Mouse (Mus musculus) hindbrain, embryonic 13.5 days (tissue): Measurements from ENCODE around the gene Gins3. TPM values are rescaled to one million over a fixed set of nuclear protein-coding genes. Genes with fewer than 3 reads are reported as not detected.
A peak's percentile ranks its signal among the peaks of the same experiment; 100 is the strongest.

Experiments used
- ATAC-seq: fragments of 200-750 bp; cut with Nextera tagmentation; 2 replicates; pipeline ENCODE4 v1.8.0; 2017; ENCODE audit warnings: moderate TSS enrichment; ENCODE audit not compliant: low FRiP score
- H3K27ac ChIP-seq: fragments of 300-500 bp; sonication (generic); 2 replicates; pipeline ENCODE4 v1.5.1; 2015; ENCODE audit warnings: inconsistent platforms, mild to moderate bottlenecking, moderate library complexity
- H3K27me3 ChIP-seq: fragments of 300-500 bp; sonication (generic); 2 replicates; pipeline ENCODE4 v1.6.1; 2015; ENCODE audit warnings: mild to moderate bottlenecking, inconsistent platforms
- H3K36me3 ChIP-seq: fragments of 300-500 bp; sonication (generic); 2 replicates; pipeline ENCODE4 v1.6.1; 2015; ENCODE audit warnings: mild to moderate bottlenecking, inconsistent platforms
- H3K4me1 ChIP-seq: fragments of 300-500 bp; sonication (generic); replicated peaks from 2 replicates; pipeline ENCODE4 v1.6.1; 2015; ENCODE audit warnings: inconsistent platforms
- H3K4me2 ChIP-seq: fragments of 300-500 bp; sonication (generic); 2 replicates; pipeline ENCODE4 v1.6.1; 2015; ENCODE audit warnings: inconsistent platforms, mild to moderate bottlenecking, moderate library complexity
- H3K4me3 ChIP-seq: fragments of 300-500 bp; sonication (generic); 2 replicates; pipeline ENCODE4 v1.5.1; 2015; ENCODE audit warnings: mild to moderate bottlenecking, inconsistent platforms
- H3K9ac ChIP-seq: fragments of 300-500 bp; sonication (generic); 2 replicates; pipeline ENCODE4 v1.6.1; 2015; ENCODE audit warnings: mild to moderate bottlenecking, inconsistent platforms
- H3K9me3 ChIP-seq: fragments of 300-500 bp; sonication (generic); 2 replicates; pipeline ENCODE4 v1.6.1; 2016; ENCODE audit warnings: inconsistent platforms
- WGBS: fragments of 180-500 bp; shearing (Covaris S2); methylation state at CpG from one replicate; pipeline ENCODE4 v1.1.7; 2015; 5-methylcytosine and 5-hydroxymethylcytosine counted together
- polyA plus RNA-seq: library from polyadenylated mRNA; unstranded; fragments of >200 nt; fragmentation: Nextera tagmentation; extraction: Ambion mirVana; gene quantifications from 2 replicates; pipeline ENCODE4 v1.2.1, GENCODE M21; 2015

Gene Gins3
- polyA plus RNA-seq, 1 experiment from 2014 or later, result 8.2 TPM

GRCm38 (mm10) chr8:95676631-95677030 lies 43.4 kb downstream of the Gins3 start, which contains the start of gene Ndrg4:
Ndrg4 (plus strand) TSS chr8:95676980.
- Histone ChIP-seq H3K9ac (peak within 1 kb of the TSS; percentile 85), H3K27me3 (peaks cover 63% of the 10 kb centered on the region), H3K27ac (peak within 1 kb of the TSS; percentile 72), H3K36me3 (no peaks in the 10 kb centered on the region), H3K4me3 (peak within 1 kb of the TSS; percentile 69), H3K9me3 (no peaks in the 10 kb centered on the region), H3K4me2 (peak within 1 kb of the TSS; percentile 74), H3K4me1 (peaks cover 41% of the 10 kb centered on the region)
- WGBS, result 49% methylated on average over 9 of the region's 9 CpGs
- no peak for ATAC-seq

- H3K4me2 ChIP-seq, result peak overlapping the region; percentile 74
- H3K4me3 ChIP-seq, result peak overlapping the region; percentile 69
- H3K27me3 ChIP-seq, result peaks cover 63% of the 10 kb centered on the region
- peak overlapping the region; percentile 72 for H3K27ac ChIP-seq
- no peaks in the 10 kb centered on the region for H3K36me3 ChIP-seq
- H3K9me3 ChIP-seq, result no peaks in the 10 kb centered on the region
- under 1% methylated on average over 19 of the region's 48 CpGs for WGBS
- ATAC-seq, result peak; percentile 75
- H3K4me1 ChIP-seq, result peaks cover 41% of the 10 kb centered on the region
- peak overlapping the region; percentile 85 for H3K9ac ChIP-seq
These were observed 44.4 kb downstream of the Gins3 start for GRCm38 (mm10) chr8:95677591-95678023.

DNA sequence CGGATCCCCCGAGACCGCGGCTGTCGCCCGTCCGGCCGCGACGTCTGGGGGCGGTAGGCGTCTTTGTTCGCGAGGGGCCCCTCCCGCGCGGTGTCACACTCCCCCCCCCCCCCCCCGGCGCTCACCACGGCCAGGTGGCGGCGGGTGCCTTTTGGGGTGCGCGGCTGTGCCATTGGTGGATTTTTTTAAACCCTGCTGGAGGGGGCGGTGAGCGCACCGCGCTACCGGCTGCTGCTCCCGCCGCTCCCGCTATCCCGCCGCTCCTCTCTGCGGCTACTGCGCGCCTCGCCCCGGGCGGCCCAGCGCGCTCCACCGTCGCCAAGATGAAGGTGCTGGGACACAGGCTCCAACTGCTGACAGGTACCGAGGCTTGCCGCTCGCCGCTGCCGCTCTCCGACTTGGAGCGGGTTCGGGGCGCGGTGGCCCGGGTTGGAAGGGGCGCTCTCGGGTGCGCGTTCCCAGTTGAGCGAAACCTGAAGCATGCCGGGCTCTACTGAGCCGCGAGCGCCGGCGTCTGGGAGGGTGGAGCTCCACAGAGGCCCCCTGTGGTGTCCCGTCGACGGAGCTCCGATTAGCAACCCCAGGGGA lies 44.9 kb downstream of the Gins3 start:
- H3K4me3 ChIP-seq, result peak overlapping the region; percentile 69
- peaks cover 41% of the 10 kb centered on the region for H3K4me1 ChIP-seq
- peak; percentile 58 for ATAC-seq
- H3K36me3 ChIP-seq, result no peaks in the 10 kb centered on the region
- H3K4me2 ChIP-seq, result peak overlapping the region; percentile 74
- H3K9me3 ChIP-seq, result no peaks in the 10 kb centered on the region
- WGBS, result under 1% methylated on average over 62 of the region's 70 CpGs
- peak overlapping the region; percentile 72 for H3K27ac ChIP-seq
- peaks cover 63% of the 10 kb centered on the region for H3K27me3 ChIP-seq
- H3K9ac ChIP-seq, result peak overlapping the region; percentile 85

DNA sequence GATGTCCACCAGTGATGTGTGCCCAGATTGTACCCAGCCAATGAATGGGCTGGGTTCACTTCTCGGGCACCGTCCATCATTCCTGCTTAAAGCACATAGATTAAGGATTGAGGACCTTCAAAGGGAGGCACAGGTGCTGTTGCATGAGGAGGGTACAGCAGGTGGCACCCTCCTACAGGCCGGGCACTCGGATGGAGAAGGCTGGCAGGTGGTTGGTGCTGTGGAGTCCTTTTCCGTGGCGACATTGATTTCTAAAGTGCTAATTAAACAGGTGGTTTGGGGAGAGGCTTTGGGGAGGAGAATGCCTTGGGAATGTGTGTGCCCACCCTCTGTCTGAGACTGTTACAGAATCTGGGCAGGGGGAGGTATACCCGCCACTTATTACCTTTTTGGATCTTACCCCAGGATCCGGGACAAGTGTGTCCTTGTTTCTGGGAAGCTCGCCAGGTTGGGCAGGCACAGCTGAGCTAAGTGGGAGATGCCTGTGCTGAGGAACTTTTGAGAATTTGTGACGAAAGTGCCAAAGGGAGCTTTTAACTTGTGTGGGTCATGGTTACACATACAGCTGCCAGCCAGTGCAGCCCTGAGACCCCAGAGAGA lies 54.9 kb downstream of the Gins3 start:
- Histone ChIP-seq H3K27ac (no peak overlapping the region), H3K4me2 (no peak overlapping the region), H3K36me3 (no peaks in the 10 kb centered on the region), H3K9ac (no peak overlapping the region), H3K9me3 (no peaks in the 10 kb centered on the region), H3K4me3 (no peak overlapping the region), H3K4me1 (peaks cover 9% of the 10 kb centered on the region), H3K27me3 (0 out of 2 replicates have a peak, but pooled peaks cover 3% of the 10 kb centered on the region)
- 82% methylated on average over 10 of the region's 10 CpGs for WGBS
- ATAC-seq, result no peak

- WGBS, result 85% methylated on average over 13 of the region's 13 CpGs
- H3K9ac ChIP-seq, result no peak overlapping the region
- peaks cover 17% of the 10 kb centered on the region for H3K4me1 ChIP-seq
- H3K9me3 ChIP-seq, result no peaks in the 10 kb centered on the region
- no peak overlapping the region for H3K27ac ChIP-seq
- no peak overlapping the region for H3K4me3 ChIP-seq
- ATAC-seq, result no peak
- 0 out of 2 replicates have a peak, but pooled peaks cover 13% of the 10 kb centered on the region for H3K27me3 ChIP-seq
- no peaks in the 10 kb centered on the region for H3K36me3 ChIP-seq
- no peak overlapping the region for H3K4me2 ChIP-seq
These were observed 57.8 kb downstream of the Gins3 start for GRCm38 (mm10) chr8:95690929-95691541.

- Histone ChIP-seq H3K36me3 (no peaks in the 10 kb centered on the region), H3K9ac (peak overlapping the region; percentile 63), H3K4me2 (no peak overlapping the region; the same call in 1 of the 2 replicates), H3K4me3 (no peak overlapping the region), H3K27me3 (peaks cover 30% of the 10 kb centered on the region), H3K4me1 (peaks cover 29% of the 10 kb centered on the region), H3K27ac (peak overlapping the region; percentile 35; the same call in 1 of the 2 replicates), H3K9me3 (no peaks in the 10 kb centered on the region)
- 7% methylated on average over 6 of the region's 6 CpGs for WGBS
- ATAC-seq, result no peak
These were observed 61.4 kb downstream of the Gins3 start for GRCm38 (mm10) chr8:95694631-95695030.

Other genes starting within 250 kb of the Gins3 start
- gene Cfap20, start 198.6 kb upstream of the Gins3 start, polyA plus RNA-seq, result 134 TPM in 2 replicates
- gene Csnk2a2, start 143.4 kb upstream of the Gins3 start, polyA plus RNA-seq, result 8.9 and 12.1 TPM in 2 replicates
- 1.9 and 3.0 TPM in 2 replicates for gene Ccdc113, start 99.4 kb upstream of the Gins3 start, polyA plus RNA-seq
- not detected in 2 replicates for gene Prss54, start 57.1 kb upstream of the Gins3 start, polyA plus RNA-seq
- 224 and 229 TPM in 2 replicates for gene Ndrg4, start 43.5 kb downstream of the Gins3 start, polyA plus RNA-seq
- 23.6 and 23.7 TPM in 2 replicates for gene Setd6, start 82.4 kb downstream of the Gins3 start, polyA plus RNA-seq
- 41.0 and 46.4 TPM in 2 replicates for gene Cnot1, start 174.0 kb downstream of the Gins3 start, polyA plus RNA-seq
- 258 and 278 TPM in 2 replicates for gene Sap18b, start 191.9 kb downstream of the Gins3 start, polyA plus RNA-seq
- 20.8 and 24.6 TPM in 2 replicates for gene Slc38a7, start 220.1 kb downstream of the Gins3 start, polyA plus RNA-seq